Mouse (Mus musculus): ENCODE measurements around the gene Atp2c2.

DNA sequence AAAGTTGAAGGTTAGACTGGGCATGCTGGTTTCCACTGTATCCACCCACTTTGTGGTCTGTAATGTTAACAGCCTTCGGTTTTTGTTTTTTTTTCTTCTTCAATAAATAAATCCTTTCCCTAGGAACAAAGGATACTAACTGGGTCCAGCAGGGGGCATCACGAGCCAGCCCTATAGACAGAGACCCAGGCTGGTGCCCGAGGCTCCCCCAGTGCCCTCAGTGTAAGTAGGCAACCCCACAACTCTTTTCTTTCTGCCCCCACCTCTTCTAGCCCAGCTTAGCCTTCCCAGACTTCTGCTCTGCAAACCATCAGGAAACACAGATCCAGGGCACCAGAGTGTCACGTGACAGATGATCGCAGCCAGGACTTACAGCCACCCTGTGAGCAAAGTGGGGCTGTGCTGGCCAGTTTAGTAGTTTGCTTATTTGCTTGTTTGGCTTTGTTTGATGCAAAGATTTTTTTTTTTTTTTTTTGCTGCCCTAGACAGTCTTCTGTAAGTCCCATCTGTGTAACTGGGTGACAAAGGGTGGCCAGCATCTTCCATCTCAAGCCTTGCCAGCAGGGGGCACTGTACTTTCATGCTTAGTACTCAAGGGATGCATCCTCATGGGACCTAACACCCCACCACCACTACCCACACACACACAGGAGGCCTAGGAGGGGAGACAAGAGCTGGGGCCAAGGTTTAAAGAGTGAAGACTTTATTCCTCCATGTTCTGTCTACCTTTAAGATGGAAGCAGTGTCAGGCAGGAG lies 42.9 kb upstream of the Atp2c2 start:
- TF ChIP-seq GATA1 (IDR thresholded peaks at IDR 0.05; ENCODE audit: borderline replicate concordance, low read length) (no peak), FLI1 (IDR thresholded peaks at IDR 0.05; ENCODE audit: low read length) (no peak)

Measured in megakaryocyte, embryonic 14.5 days (primary cell).